Mouse (Mus musculus): ENCODE results near the gene Gm6408. TPM values are rescaled to one million over a fixed set of nuclear protein-coding genes. Genes with fewer than 3 reads are reported as not detected.
"Not testable (repeated sequence)": the region's sequence is repeated elsewhere in the genome, so short reads cannot be mapped to it uniquely, and the experiment has no call there.

The Gm6408 gene
- polyA plus RNA-seq (2017; shearing (Covaris generic)) = not detected

- ATAC-seq = not testable (repeated sequence)
These were observed at the start of gene Gm6408 for GRCm38 (mm10) chr5:146481665-146482064. Gene Gm6408, plus strand, starts transcription at chr5:146481965.

GRCm38 (mm10) chr5:146432476-146432875, 49.3 kb upstream of the Gm6408 start:
- no peak for ATAC-seq

- no peak for ATAC-seq
These were observed 46.4 kb upstream of the Gm6408 start for GRCm38 (mm10) chr5:146435316-146435715.

GRCm38 (mm10) chr5:146436796-146437195, 45.0 kb upstream of the Gm6408 start:
- no peak for ATAC-seq

- no peak for ATAC-seq
These were observed 42.5 kb upstream of the Gm6408 start for GRCm38 (mm10) chr5:146439152-146439781.

GRCm38 (mm10) chr5:146440273-146440672, 41.5 kb upstream of the Gm6408 start:
- no peak for ATAC-seq

- no peak for ATAC-seq
These were observed 39.0 kb upstream of the Gm6408 start for GRCm38 (mm10) chr5:146442767-146443166.

GRCm38 (mm10) chr5:146446633-146447032, 35.1 kb upstream of the Gm6408 start:
- no peak for ATAC-seq

GRCm38 (mm10) chr5:146451592-146452254, 30.0 kb upstream of the Gm6408 start:
- no peak for ATAC-seq

- ATAC-seq = no peak
These were observed 28.2 kb upstream of the Gm6408 start for GRCm38 (mm10) chr5:146453556-146453955.

- no peak for ATAC-seq
These were observed 20.2 kb upstream of the Gm6408 start for GRCm38 (mm10) chr5:146461612-146462011.

GRCm38 (mm10) chr5:146466663-146467062, 15.1 kb upstream of the Gm6408 start:
- no peak for ATAC-seq

- ATAC-seq = no peak
These were observed 13.5 kb upstream of the Gm6408 start for GRCm38 (mm10) chr5:146468311-146468710.

GRCm38 (mm10) chr5:146470821-146471220, 10.9 kb upstream of the Gm6408 start:
- no peak for ATAC-seq

- ATAC-seq = no peak
These were observed 10.5 kb upstream of the Gm6408 start for GRCm38 (mm10) chr5:146471311-146471710.

GRCm38 (mm10) chr5:146471821-146472220, 9.9 kb upstream of the Gm6408 start:
- ATAC-seq = no peak

- not testable (repeated sequence) for ATAC-seq
These were observed 2.2 kb upstream of the Gm6408 start for GRCm38 (mm10) chr5:146479564-146479963.

GRCm38 (mm10) chr5:146488959-146489358, 7.2 kb downstream of the Gm6408 start:
- not testable (repeated sequence) for ATAC-seq

GRCm38 (mm10) chr5:146491063-146491462, 9.3 kb downstream of the Gm6408 start, which contains the start of gene Gm6370:
Gene Gm6370, plus strand, starts transcription at chr5:146491363.
- not testable (repeated sequence) for ATAC-seq

- not testable (repeated sequence) for ATAC-seq
These were observed 20.3 kb downstream of the Gm6408 start, which contains the start of gene 4930449I24Rik for GRCm38 (mm10) chr5:146502099-146502498. Gene 4930449I24Rik, plus strand, starts transcription at chr5:146502399.

- ATAC-seq = not testable (repeated sequence)
These were observed 32.1 kb downstream of the Gm6408 start, which contains the start of gene Gm3402 for GRCm38 (mm10) chr5:146513823-146514222. Gene Gm3402, plus strand, starts transcription at chr5:146514123.

- not testable (repeated sequence) for ATAC-seq
These were observed 43.7 kb downstream of the Gm6408 start, which contains the start of gene Gm3404 for GRCm38 (mm10) chr5:146525501-146525900. Gene Gm3404, plus strand, starts transcription at chr5:146525801.

All from activated CD4-positive, CD25-positive, alpha-beta regulatory T cell, adult 4 months (primary cell).